Mouse (Mus musculus) brain, embryonic 18.5 days (tissue): ENCODE data around the gene Tmod1.

Experiments used
- DNase-seq: peaks from one replicate; pipeline ENCODE4 v3.0.0-alpha.2; 2012; ENCODE audit warnings: low read depth, low spot score

Tmod1 gene

DNA sequence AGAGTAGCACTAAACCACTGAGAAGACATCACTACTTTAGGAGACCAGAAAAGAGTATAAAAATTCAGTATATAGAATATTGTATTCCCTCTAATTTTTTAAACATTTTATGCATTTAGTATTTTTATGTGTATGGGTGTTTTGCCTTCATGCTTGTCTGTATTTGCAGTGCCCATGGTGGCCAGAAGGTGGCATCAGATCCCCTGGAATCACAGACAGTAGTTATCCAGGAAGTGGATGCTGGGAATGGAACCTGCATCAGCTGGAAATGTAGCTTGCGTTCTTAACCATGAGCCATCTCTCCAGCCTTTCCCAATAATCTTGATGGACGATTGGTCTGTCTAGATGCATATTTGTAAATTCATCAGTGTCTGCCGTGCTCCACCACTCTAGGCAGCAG is 91.5 kb downstream of the Tmod1 start:
- no peak for DNase-seq

DNA sequence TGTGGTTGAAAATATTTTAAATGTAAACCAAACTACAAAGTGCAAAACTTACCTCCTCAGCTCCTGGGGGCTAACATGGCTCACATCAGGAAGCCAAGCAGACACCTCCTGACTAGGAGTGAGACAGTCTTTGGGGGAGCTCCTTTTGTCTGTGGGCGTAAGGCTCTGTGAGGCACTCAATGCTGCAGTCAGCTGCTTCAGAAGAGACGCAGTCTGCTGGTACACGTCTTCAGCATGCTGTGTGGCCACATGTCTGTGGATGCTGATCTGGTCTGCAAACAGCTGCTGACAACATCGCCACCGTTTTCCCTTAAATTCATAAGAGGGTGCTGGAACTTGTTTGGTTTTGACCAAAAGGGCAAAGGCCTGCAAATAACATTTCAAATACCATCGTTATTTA is 93.1 kb downstream of the Tmod1 start:
- DNase-seq = no peak

DNA sequence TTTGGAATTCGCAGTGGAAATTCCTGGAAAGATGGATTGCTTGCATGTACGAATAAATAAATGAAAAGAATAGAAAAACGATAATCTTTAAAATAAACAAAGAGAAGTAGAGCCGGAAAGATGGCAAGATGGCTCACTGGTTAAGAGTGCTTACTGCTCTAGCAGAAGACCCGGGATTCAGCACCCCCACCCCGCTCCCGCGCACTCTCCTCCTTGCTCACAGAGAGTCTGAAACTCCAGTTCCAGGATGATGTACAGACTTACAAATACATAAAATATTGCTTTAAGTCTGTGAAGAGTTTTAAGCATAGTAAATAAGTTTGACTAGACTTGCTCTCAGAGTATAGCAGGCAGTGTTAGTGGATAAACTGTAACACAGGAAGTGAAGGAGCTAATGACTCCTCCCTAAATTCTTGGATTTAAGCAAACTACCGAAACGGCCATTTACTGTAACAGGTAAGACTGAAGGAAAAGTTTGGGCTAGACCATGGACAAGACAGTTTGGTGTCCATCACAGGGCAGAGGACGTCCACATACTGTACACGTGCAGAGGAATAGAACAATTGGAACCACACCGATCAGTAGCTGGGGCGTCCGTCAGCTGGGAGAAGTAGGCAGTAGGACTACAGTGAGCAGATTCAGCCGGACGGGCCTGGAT is 99.0 kb downstream of the Tmod1 start:
- peak; percentile 10 for DNase-seq

DNA sequence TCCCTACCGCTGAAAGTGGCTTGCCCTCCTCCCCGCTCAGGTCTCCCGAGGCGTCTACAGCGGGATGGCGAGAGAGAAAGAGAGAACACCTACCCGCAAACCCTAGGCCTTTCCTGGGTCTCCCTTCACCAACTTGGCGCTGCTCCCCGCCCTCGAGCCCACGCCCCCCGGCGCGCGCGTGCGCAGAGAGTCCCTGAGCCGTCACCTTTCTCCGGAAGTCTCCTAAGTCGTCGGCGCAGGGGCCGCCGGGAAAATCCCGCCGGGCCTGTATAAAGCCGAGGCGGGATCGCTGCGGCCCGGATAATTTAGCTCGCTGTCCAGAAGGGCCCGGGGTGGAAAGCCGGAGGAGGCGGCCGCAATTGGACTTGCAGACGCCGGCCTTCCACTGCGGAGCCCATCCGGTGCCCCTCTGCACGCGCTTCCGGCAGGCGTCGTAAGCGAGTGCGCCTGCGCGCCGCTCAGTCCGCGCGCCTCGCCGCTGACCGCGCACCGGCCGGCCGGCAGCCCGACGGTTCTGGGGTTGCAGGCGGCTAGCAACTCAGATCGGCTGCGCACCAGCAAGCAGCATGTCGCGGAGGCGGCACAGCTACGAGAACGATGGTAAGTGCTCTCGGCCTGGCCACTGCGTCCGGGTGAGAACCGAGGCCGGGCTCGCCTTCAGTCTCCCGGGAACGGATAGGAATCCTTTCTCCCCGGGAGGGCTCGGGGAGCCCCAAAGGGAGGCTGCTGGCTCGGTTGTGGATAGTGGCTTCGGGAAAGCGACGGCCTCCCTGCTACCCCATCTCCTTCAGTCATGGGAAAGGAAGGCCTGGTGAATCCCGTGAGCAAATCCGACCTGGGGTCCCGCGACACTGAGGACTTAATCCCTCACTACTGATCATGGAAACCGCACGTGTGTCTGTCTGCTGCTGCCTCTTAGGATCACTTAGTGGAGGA is 99.8 kb downstream of the Tmod1 start, which contains the start of the genes Ncbp1 and Tstd2:
Gene Ncbp1, plus strand, starts transcription at position 327 of the 936 bp plus-strand sequence.
Gene Tstd2, minus strand, starts transcription at position 408 of the 936 bp plus-strand sequence.
- peak; percentile 81 for DNase-seq

DNA sequence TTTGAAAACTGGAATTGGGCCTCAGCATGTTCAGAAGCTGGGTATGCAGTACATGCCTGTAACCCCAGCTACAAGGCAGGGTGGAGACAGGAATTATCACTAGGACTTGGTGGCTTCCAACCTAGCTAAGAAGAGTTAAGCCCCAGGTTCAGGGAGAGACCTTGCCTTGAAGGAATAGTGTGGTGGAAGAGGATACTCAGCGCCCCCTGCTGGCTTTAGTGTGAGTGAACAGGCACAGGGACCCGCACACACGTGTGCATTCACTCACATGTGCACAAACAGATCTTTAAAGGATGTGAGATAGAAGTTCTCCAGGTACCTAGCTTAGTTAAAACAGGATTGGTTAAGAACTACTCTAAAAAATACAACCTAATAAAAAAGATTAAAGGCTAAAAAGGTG is 105.6 kb downstream of the Tmod1 start:
- no peak for DNase-seq

DNA sequence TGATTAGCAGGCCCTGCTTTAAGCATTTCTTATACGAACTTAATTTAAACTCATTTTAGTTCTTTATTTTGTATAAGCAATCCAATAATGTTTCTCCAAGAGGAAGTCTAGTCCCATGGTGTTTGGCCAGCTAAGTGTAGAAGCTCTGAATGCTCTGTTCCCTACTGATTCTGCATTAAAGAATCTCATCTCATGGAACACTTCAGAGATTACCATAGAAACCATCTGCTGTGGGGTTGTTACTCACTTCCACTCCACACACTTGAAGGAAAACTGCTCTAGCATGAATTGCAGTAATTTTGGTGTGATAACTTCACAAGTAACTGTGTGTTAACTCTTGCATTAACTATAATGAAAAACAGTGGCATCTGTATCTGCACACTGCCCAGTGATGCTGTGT is 108.1 kb downstream of the Tmod1 start:
- DNase-seq = no peak

DNA sequence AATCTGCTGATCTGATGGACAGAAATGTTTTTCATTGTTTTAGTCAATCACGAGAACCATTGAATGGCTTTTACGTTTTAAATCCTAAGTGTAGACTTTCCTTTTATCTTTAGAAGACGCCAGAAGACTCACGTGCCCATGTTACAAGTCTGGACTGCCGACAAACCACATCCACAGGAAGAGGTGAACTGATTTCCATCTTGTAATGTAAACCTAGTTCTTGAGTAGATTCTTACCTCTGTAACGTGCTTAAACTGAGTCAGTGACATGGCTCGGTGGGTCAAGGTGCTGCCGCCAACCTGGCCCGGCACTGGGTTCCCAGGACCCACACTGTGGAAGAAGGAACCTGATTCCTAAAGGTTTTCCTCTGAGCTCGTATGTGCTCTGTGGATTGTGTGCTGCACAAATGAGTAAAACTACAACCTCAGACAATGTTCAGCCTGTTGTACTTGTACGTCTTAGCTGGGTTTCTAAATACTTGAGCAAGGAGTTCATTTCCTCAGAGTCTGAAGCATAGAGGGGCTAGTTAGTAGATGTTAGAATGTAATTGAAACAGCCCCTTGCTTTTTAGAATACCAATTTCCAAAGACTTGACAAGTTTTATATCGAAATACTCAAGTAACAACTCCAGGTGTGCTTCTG is 113.3 kb downstream of the Tmod1 start:
- no peak for DNase-seq

DNA sequence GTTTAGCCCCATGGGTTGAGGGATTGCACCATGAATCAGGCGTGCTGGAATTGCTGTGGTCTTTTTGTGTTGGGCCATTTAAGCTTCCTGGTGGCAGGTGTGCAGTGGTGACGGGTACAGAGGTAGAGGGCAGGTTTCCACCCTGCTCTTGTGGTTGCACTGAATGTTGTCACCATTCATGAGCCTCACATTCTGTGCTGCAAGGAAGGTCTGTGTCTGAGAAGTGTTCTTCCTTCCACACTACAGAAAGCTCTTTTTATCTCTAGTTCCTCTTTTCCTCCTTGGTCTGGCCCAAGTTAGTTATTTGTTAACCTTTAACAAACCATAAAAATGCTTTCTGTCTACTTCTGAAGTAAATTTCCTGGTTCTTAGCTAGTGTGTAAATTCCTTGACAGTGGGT is 125.3 kb downstream of the Tmod1 start:
- no peak for DNase-seq
